Mouse (Mus musculus) neural tube, embryonic 11.5 days (tissue): Measurements from ENCODE around the gene Spag17. TPM values are rescaled to one million over a fixed set of nuclear protein-coding genes. Genes with fewer than 3 reads are reported as not detected.
"Not testable (repeated sequence)": the region's sequence is repeated elsewhere in the genome, so short reads cannot be mapped to it uniquely, and the experiment has no call there.

Experiments
- ATAC-seq: fragments of 200-750 bp; cut with Nextera tagmentation; 2 replicates; pipeline ENCODE4 v1.8.0; 2017; ENCODE audit warnings: moderate number of reproducible peaks, mild to moderate bottlenecking, moderate TSS enrichment, moderate library complexity; ENCODE audit not compliant: insufficient read depth, low FRiP score, low TSS enrichment
- DNase-seq: peaks from one replicate; pipeline ENCODE4 v3.0.0-alpha.2; 2015; ENCODE audit warnings: low spot score
- H3K27ac ChIP-seq: fragments of 300-500 bp; sonication (generic); 2 replicates; pipeline ENCODE4 v1.5.1; 2014; ENCODE audit warnings: low read depth, mild to moderate bottlenecking, low read length
- H3K27me3 ChIP-seq: fragments of 300-500 bp; sonication (generic); 2 replicates; pipeline ENCODE4 v1.6.1; 2014; ENCODE audit warnings: mild to moderate bottlenecking, low read length, mixed read lengths; ENCODE audit not compliant: control insufficient read depth, insufficient read depth
- H3K36me3 ChIP-seq: fragments of 300-500 bp; sonication (generic); 2 replicates; pipeline ENCODE4 v1.6.1; 2014; ENCODE audit warnings: mild to moderate bottlenecking, low read length, moderate library complexity, mixed read lengths; ENCODE audit not compliant: control insufficient read depth, insufficient read depth
- H3K4me1 ChIP-seq: fragments of 300-500 bp; sonication (generic); 2 replicates; pipeline ENCODE4 v1.6.1; 2014; ENCODE audit warnings: low read length, mixed read lengths; ENCODE audit not compliant: control insufficient read depth, insufficient read depth
- H3K4me2 ChIP-seq: fragments of 300-500 bp; sonication (generic); 2 replicates; pipeline ENCODE4 v1.6.1; 2014; ENCODE audit warnings: low read depth, mild to moderate bottlenecking, moderate library complexity
- H3K4me3 ChIP-seq: fragments of 300-500 bp; sonication (generic); 2 replicates; pipeline ENCODE4 v1.5.1; 2014; ENCODE audit warnings: low read depth, low read length
- H3K9ac ChIP-seq: fragments of 300-500 bp; sonication (generic); 2 replicates; pipeline ENCODE4 v1.6.1; 2014; ENCODE audit warnings: mild to moderate bottlenecking, low read length
- H3K9me3 ChIP-seq: fragments of 300-500 bp; sonication (generic); 2 replicates; pipeline ENCODE4 v1.6.1; 2016; ENCODE audit warnings: low read length; ENCODE audit not compliant: control insufficient read depth
- WGBS: fragments of 180-500 bp; shearing (Covaris S2); extraction: QIAGEN DNeasy Blood & Tissue Kit; methylation state at CpG from one replicate; pipeline ENCODE4 v1.1.7; 2014; 5-methylcytosine and 5-hydroxymethylcytosine counted together
- polyA plus RNA-seq: library from polyadenylated mRNA; unstranded; fragments of >200 nt; fragmentation: Nextera tagmentation; extraction: Ambion mirVana; gene quantifications from 2 replicates; pipeline ENCODE4 v1.2.1, GENCODE M21; 2014

The Spag17 gene
- polyA plus RNA-seq, 1 experiment from 2014 or later: 0.17 TPM

- no peak for ATAC-seq
- no peak overlapping the region for H3K4me3 ChIP-seq
These were observed 3.7 kb upstream of the Spag17 start for GRCm38 (mm10) chr3:99881498-99881897.

DNA sequence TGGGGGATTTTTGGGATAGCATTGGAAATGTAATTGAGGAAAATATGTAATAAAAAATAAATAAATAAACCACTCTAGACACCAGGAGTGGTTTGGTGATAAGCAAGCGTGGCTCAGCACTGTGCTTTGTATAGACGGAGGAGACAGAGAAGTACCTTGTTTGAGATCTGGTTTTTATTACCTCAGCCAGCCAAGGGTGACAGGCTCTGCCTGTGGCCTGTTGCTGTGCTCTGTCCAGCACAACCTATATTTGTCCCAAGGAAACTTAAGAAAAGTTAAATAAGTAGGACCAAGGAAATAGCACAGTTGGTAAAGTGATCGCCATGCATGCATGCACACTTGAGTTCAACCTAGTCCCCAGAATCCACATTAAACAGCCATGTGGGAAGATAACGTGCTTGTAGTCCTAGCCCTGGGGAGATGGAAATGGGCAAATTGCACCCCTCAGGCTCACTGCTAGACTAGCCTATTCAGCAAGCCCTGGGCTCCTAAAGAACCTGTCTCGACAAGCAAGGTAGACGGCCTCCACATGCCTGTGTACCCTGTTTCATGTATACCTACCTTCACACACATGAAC is 1.1 kb upstream of the Spag17 start:
- H3K4me1 ChIP-seq: no peaks in the 10 kb centered on the region
- no peak for ATAC-seq

More at GRCm38 (mm10) chr3:99881498-99881897, 3.7 kb upstream of the Spag17 start:
- WGBS: 77% methylated on average over 3 of the region's 3 CpGs
- H3K4me1 ChIP-seq: no peaks in the 10 kb centered on the region
- DNase-seq: no peak
- no peak overlapping the region for H3K9ac ChIP-seq
- H3K27me3 ChIP-seq: no peaks in the 10 kb centered on the region
- no peaks in the 10 kb centered on the region for H3K36me3 ChIP-seq
- H3K4me2 ChIP-seq: no peak overlapping the region
- no peak overlapping the region for H3K27ac ChIP-seq
- H3K9me3 ChIP-seq: no peaks in the 10 kb centered on the region

GRCm38 (mm10) chr3:99894741-99895140 is 9.5 kb downstream of the Spag17 start:
- not testable (repeated sequence) for H3K4me2 ChIP-seq, H3K4me3 ChIP-seq, H3K9me3 ChIP-seq, H3K36me3 ChIP-seq, ATAC-seq, H3K4me1 ChIP-seq, H3K9ac ChIP-seq, H3K27ac ChIP-seq, H3K27me3 ChIP-seq, DNase-seq
- 94% methylated on average over 4 of the region's 4 CpGs for WGBS

More for the DNA sequence above, 1.1 kb upstream of the Spag17 start:
- 88% methylated on average over 6 of the region's 6 CpGs for WGBS
- Histone ChIP-seq H3K4me2 (no peak overlapping the region), H3K27me3 (no peaks in the 10 kb centered on the region), H3K4me3 (no peak overlapping the region), H3K36me3 (no peaks in the 10 kb centered on the region), H3K9ac (no peak overlapping the region), H3K27ac (no peak overlapping the region), H3K9me3 (no peaks in the 10 kb centered on the region)
- no peak for DNase-seq

DNA sequence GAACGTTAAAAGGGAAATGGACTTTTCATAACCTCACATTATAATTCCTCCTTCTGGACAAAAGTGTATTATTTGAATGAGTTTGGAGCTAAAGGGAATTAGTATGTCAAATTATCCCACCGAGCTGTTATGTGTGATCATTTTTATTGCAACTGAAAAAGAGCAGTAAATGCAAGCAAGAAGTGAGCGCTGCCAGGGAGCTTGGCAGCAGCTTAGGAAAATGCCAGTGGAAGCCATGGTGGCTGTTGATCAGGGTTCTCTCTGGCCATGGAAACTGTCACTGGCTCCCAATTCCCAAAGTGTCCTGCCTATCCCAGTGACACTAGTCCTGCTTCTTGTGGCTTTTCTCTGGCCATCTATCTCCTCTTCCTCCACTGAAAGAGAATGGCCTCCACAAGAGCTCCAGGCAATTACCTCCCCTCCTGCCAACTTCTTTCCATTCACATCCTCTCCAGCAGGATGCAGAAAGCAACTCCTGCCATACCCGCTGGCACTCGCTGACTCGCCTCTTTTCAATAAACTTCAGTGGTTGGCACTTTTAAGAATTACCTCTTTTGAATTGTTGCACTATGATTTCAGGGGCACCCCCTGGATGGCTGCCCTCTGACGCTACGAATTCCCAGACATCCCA is 28.7 kb downstream of the Spag17 start:
- Histone ChIP-seq H3K4me2 (no peak overlapping the region), H3K4me3 (no peak overlapping the region), H3K27ac (no peak overlapping the region), H3K36me3 (no peaks in the 10 kb centered on the region), H3K9ac (no peak overlapping the region), H3K27me3 (no peaks in the 10 kb centered on the region), H3K9me3 (no peaks in the 10 kb centered on the region), H3K4me1 (no peaks in the 10 kb centered on the region)
- ATAC-seq (no peak), DNase-seq (no peak)
- 89% methylated on average over 8 of the region's 8 CpGs for WGBS

DNA sequence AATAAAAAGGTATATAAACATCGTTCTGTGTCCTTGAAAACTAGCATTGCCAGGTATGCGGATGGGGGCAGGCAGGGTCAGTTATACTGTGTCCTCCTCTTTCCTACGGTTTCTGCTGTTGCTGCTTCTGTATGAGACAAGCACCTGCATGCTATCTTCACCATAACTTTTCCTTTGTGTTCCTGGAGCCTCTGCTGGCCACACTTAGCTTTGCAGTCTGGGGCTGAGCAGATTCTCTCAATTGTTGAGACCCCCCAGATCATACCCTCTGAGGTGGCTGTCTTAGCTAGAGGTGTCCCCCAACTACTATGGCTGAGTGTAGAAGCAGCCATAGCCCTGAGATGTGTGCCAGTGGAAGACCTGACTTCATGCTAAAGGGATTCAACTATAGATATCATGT is 37.7 kb downstream of the Spag17 start:
- WGBS: 85% methylated on average over 3 of the region's 3 CpGs

DNA sequence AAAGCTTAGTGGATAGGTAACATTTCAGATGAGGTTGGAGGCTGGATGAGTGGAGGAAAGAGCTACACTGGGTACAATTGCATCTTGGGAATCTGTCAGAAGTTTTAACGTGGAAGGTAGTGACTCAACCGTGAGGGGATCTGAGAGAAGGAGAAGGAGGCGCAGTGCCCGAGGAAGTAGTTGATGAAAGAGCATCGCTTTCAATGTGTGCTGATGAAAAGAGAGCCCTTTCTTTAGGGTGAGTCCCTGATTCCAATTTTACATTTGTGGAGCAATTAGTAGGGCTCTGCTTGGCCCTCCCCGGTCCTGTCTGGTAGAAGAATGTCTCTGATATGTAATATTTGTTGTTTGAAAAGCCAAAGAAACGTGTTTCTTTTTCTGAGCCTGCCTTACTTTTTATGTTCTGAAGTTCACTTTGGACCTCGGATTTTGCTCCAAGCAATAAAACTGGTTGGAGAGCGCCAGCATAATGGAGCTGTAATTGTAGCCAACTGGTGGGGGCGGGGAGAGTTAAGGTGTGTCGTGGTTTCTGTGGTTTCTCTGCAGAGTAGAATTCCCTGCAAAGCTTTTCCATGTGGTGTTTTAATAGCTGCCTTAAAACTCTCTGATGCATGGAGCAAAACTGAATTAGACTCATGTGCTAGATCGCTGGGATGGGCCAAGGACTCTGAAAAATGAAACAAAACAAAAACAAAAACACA is 45.9 kb downstream of the Spag17 start:
- Histone ChIP-seq H3K4me3 (no peak overlapping the region), H3K36me3 (no peaks in the 10 kb centered on the region), H3K4me1 (no peaks in the 10 kb centered on the region), H3K9ac (no peak overlapping the region), H3K9me3 (no peaks in the 10 kb centered on the region), H3K4me2 (no peak overlapping the region), H3K27ac (no peak overlapping the region), H3K27me3 (no peaks in the 10 kb centered on the region)
- ATAC-seq: no peak
- WGBS: 66% methylated on average over 12 of the region's 12 CpGs
- no peak for DNase-seq

More for the DNA sequence above, 37.7 kb downstream of the Spag17 start:
- Histone ChIP-seq H3K9me3 (no peaks in the 10 kb centered on the region), H3K9ac (no peak overlapping the region), H3K4me1 (no peaks in the 10 kb centered on the region), H3K27ac (no peak overlapping the region), H3K36me3 (no peaks in the 10 kb centered on the region), H3K27me3 (no peaks in the 10 kb centered on the region), H3K4me3 (no peak overlapping the region), H3K4me2 (no peak overlapping the region)
- DNase-seq: no peak
- no peak for ATAC-seq

DNA sequence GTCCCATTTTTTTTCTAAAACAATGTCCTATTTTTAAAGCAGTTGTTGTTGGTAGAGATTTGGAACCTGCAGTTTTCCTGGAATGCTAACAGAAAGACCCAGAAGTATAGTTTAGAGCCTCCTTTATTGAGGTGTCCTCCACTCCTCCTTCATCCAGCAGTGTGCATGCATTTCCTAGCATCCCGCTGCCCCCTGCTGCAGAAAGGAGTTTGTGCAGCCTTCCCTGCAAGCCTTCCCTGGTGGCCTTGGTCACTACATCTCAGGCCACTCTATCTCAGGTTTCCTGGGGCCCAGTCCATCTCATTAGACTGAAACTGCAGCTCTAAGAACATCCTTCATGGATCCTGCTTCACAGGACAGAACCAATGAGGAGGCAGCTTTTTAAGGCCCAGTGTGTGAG is 51.0 kb downstream of the Spag17 start:
- 50% methylated on average over 1 of the region's 1 CpGs for WGBS
- Histone ChIP-seq H3K27me3 (no peaks in the 10 kb centered on the region), H3K4me1 (no peaks in the 10 kb centered on the region), H3K9me3 (no peaks in the 10 kb centered on the region), H3K36me3 (no peaks in the 10 kb centered on the region), H3K27ac (no peak overlapping the region), H3K9ac (no peak overlapping the region), H3K4me2 (no peak overlapping the region), H3K4me3 (no peak overlapping the region)
- DNase-seq (peak; percentile 48), ATAC-seq (no peak)

- no peak overlapping the region for H3K4me2 ChIP-seq
- H3K9ac ChIP-seq: no peak overlapping the region
- H3K27ac ChIP-seq: no peak overlapping the region
- H3K9me3 ChIP-seq: no peaks in the 10 kb centered on the region
- DNase-seq (peak; percentile 77), ATAC-seq (0 out of 2 replicates have a peak, but pooled peaks have one; percentile 21)
- WGBS: 42% methylated on average over 8 of the region's 8 CpGs
- H3K4me3 ChIP-seq: no peak overlapping the region
- no peaks in the 10 kb centered on the region for H3K36me3 ChIP-seq
- no peaks in the 10 kb centered on the region for H3K27me3 ChIP-seq
- no peaks in the 10 kb centered on the region for H3K4me1 ChIP-seq
These were observed 53.5 kb downstream of the Spag17 start for GRCm38 (mm10) chr3:99938611-99939286.
